16 mouse cellular contexts compared by ENCODE assay signal in the genomic region with DNA sequence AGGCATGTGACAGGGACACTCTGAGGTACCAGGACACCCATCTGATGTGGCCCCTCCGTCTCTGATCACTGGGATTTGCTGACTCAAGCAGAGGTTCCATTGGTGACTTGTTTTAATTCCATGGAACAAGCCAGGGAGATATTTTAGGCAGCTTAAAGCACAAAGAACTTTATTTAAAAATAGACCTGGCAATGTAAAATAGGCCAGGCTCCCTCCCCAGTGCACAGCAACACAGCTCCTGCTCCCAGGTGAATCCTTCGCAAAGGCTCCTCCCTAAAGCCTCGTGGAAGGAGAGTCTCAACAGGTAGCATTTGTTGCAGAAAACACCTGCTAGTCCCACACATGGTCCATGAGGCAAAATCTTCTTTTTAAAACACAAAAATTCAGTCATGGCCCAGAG.
"Had no signal": no experiment of that assay in that cellular context is flagged by ENCODE, and none has a peak within 500 bp of the region (broad histone marks: within the 10 kb centered on the region; RNA-seq: fewer than 3 reads in every experiment).

No protein-coding gene starts in this region.

- H3K27me3 ChIP-seq: liver, embryonic 13.5 days had no signal

- H3K4me1 ChIP-seq: liver, embryonic 13.5 days had no signal

- H3K9ac ChIP-seq: liver, embryonic 13.5 days had no signal

- H3K36me3 ChIP-seq: liver, embryonic 13.5 days had no signal

- DNase-seq: kidney, postnatal 10 days; kidney, postnatal 36 days; layer of hippocampus, postnatal 36 days; liver, embryonic 13.5 days; lung, adult 2 months; lung, postnatal 14 days; lung, postnatal 4 days; midbrain, embryonic 14.5 days; right cerebral cortex, adult 18-20 months; right cerebral cortex, postnatal 14 days; right cerebral cortex, postnatal 4 days; thymus, adult 2 months; thymus, postnatal 14 days had no signal

- H3K27ac ChIP-seq: left cerebral cortex, adult 2 months; liver, embryonic 13.5 days; stomach, postnatal 0 days had no signal

- H3K4me3 ChIP-seq: left cerebral cortex, adult 2 months; liver, embryonic 13.5 days had no signal

- H3K4me2 ChIP-seq: liver, embryonic 13.5 days; midbrain, embryonic 11.5 days had no signal

- H3K9me3 ChIP-seq: liver, embryonic 13.5 days had no signal
